Mouse (Mus musculus) olfactory bulb, adult 2 months (tissue): ENCODE data around the gene Gcfc2. TPM values are rescaled to one million over a fixed set of nuclear protein-coding genes. Genes with fewer than 3 reads are reported as not detected.

Source experiments
- H3K27ac ChIP-seq: fragments of 200-500 bp; 2 replicates; pipeline ENCODE4 v1.5.1; 2012; ENCODE audit warnings: low read depth, low read length; ENCODE audit not compliant: insufficient read depth
- H3K4me1 ChIP-seq: fragments of 200-500 bp; 2 replicates; pipeline ENCODE4 v1.6.1; 2012; ENCODE audit warnings: low read length; ENCODE audit not compliant: control insufficient read depth, insufficient read depth
- H3K4me3 ChIP-seq: fragments of 200-500 bp; 2 replicates; pipeline ENCODE4 v1.5.1; 2012; ENCODE audit warnings: mild to moderate bottlenecking, low read depth, low read length, moderate library complexity; ENCODE audit not compliant: insufficient read depth
- CTCF ChIP-seq: fragments of 200-500 bp; IDR thresholded peaks from 2 replicates; pipeline ENCODE4 v1.5.1; 2012; ENCODE audit warnings: low read depth, mild to moderate bottlenecking, low read length, moderate library complexity; ENCODE audit not compliant: insufficient read depth
- POLR2A ChIP-seq: fragments of 200-500 bp; IDR thresholded peaks from 2 replicates; pipeline ENCODE4 v1.6.1; 2012; ENCODE audit warnings: mild to moderate bottlenecking, low read depth, low read length, moderate library complexity; ENCODE audit not compliant: insufficient read depth
- WGBS: fragments of 180-500 bp; shearing (Covaris S2); methylation state at CpG from one replicate; pipeline ENCODE4 v1.1.7; 2018; 5-methylcytosine and 5-hydroxymethylcytosine counted together
- polyA plus RNA-seq: library from polyadenylated mRNA; stranded (reverse); fragments of >200 nt; gene quantifications from 2 replicates; pipeline ENCODE4 v1.2.4, GENCODE M21; 2012; ENCODE audit warnings: low replicate concordance; ENCODE audit not compliant: missing spikeins, insufficient read depth, insufficient read length

The Gcfc2 gene
- polyA plus RNA-seq, 1 experiment: not detected

- TF ChIP-seq CTCF (no peak), POLR2A (no peak)
- 34% methylated on average over 2 of the region's 2 CpGs for WGBS
- no peak overlapping the region for H3K27ac ChIP-seq
- peak overlapping the region; percentile 27 for H3K4me3 ChIP-seq
- peaks cover 4% of the 10 kb centered on the region; the same call in 1 of the 2 replicates for H3K4me1 ChIP-seq
Measured at GRCm38 (mm10) chr6:81966068-81966544, 42.6 kb downstream of the Gcfc2 start.

- TF ChIP-seq CTCF (no peak), POLR2A (no peak)
- 70% methylated on average over 7 of the region's 7 CpGs for WGBS
Measured at GRCm38 (mm10) chr6:81971196-81971595, 47.7 kb downstream of the Gcfc2 start.

GRCm38 (mm10) chr6:81972595-81972994, 49.1 kb downstream of the Gcfc2 start:
- no peak for TF ChIP-seq CTCF
- no peak for TF ChIP-seq POLR2A
- Histone ChIP-seq H3K4me1 (no peaks in the 10 kb centered on the region), H3K4me3 (no peak overlapping the region), H3K27ac (no peak overlapping the region)
- WGBS: 89% methylated on average over 8 of the region's 8 CpGs

More at GRCm38 (mm10) chr6:81971196-81971595, 47.7 kb downstream of the Gcfc2 start:
- H3K4me1 ChIP-seq: no peaks in the 10 kb centered on the region
- no peak overlapping the region for H3K4me3 ChIP-seq
- H3K27ac ChIP-seq: no peak overlapping the region

GRCm38 (mm10) chr6:81975971-81976621, 52.6 kb downstream of the Gcfc2 start:
- no peak overlapping the region for H3K27ac ChIP-seq
- 27% methylated on average over 7 of the region's 7 CpGs for WGBS
- TF ChIP-seq CTCF: peak; percentile 69
- TF ChIP-seq POLR2A: no peak
- H3K4me1 ChIP-seq: no peaks in the 10 kb centered on the region
- H3K4me3 ChIP-seq: no peak overlapping the region

- H3K27ac ChIP-seq: no peak overlapping the region
- 93% methylated on average over 4 of the region's 4 CpGs for WGBS
- no peak overlapping the region for H3K4me3 ChIP-seq
- TF ChIP-seq POLR2A (no peak), CTCF (no peak)
- H3K4me1 ChIP-seq: no peaks in the 10 kb centered on the region
Measured at GRCm38 (mm10) chr6:81979286-81979685, 55.8 kb downstream of the Gcfc2 start.

GRCm38 (mm10) chr6:81986171-81986570, 62.7 kb downstream of the Gcfc2 start:
- Histone ChIP-seq H3K4me3 (no peak overlapping the region), H3K4me1 (peaks cover 5% of the 10 kb centered on the region; the same call in 1 of the 2 replicates), H3K27ac (no peak overlapping the region)
- 92% methylated on average over 8 of the region's 8 CpGs for WGBS
- no peak for TF ChIP-seq CTCF
- TF ChIP-seq POLR2A: no peak

- H3K27ac ChIP-seq: no peak overlapping the region
- 37% methylated on average over 5 of the region's 5 CpGs for WGBS
- TF ChIP-seq POLR2A: no peak
- no peak for TF ChIP-seq CTCF
Measured at GRCm38 (mm10) chr6:81986599-81986998, 63.1 kb downstream of the Gcfc2 start.

GRCm38 (mm10) chr6:81987010-81987409, 63.5 kb downstream of the Gcfc2 start:
- TF ChIP-seq CTCF (peak; percentile 93), POLR2A (no peak)
- 2% methylated on average over 9 of the region's 9 CpGs for WGBS
- Histone ChIP-seq H3K4me1 (peaks cover 5% of the 10 kb centered on the region; the same call in 1 of the 2 replicates), H3K4me3 (no peak overlapping the region), H3K27ac (no peak overlapping the region)

More at GRCm38 (mm10) chr6:81986599-81986998, 63.1 kb downstream of the Gcfc2 start:
- peaks cover 5% of the 10 kb centered on the region; the same call in 1 of the 2 replicates for H3K4me1 ChIP-seq
- no peak overlapping the region for H3K4me3 ChIP-seq

GRCm38 (mm10) chr6:81987580-81987979, 64.1 kb downstream of the Gcfc2 start:
- Histone ChIP-seq H3K4me3 (no peak overlapping the region), H3K4me1 (peaks cover 5% of the 10 kb centered on the region; the same call in 1 of the 2 replicates), H3K27ac (no peak overlapping the region)
- WGBS: 65% methylated on average over 3 of the region's 3 CpGs
- TF ChIP-seq POLR2A (no peak), CTCF (no peak)
